Mouse (Mus musculus) E14TG2a.4 (cell line): Measurements from ENCODE around the gene Susd5.

Source experiments
- H3K27me3 ChIP-seq: 2 replicates; pipeline ENCODE4 v1.6.1; 2014; ENCODE audit warnings: low read length, control low read depth; ENCODE audit not compliant: insufficient read depth
- H3K36me3 ChIP-seq: 2 replicates; pipeline ENCODE4 v1.6.1; 2014; ENCODE audit warnings: low read length, control low read depth; ENCODE audit not compliant: insufficient read depth
- H3K4me1 ChIP-seq: replicated peaks from 2 replicates; pipeline ENCODE4 v1.6.1; 2014; ENCODE audit warnings: low read depth, low read length, control low read depth
- H3K4me3 ChIP-seq: replicated peaks from 2 replicates; pipeline ENCODE4 v1.5.1; 2014; ENCODE audit warnings: mild to moderate bottlenecking, low read length
- H3K9me3 ChIP-seq: 2 replicates; pipeline ENCODE4 v1.6.1; 2014; ENCODE audit warnings: low read length, control low read depth
- CTCF ChIP-seq: conservative IDR thresholded peaks from 2 replicates; pipeline ENCODE4 v1.5.1; 2014; ENCODE audit warnings: low read length
- NANOG ChIP-seq: IDR thresholded peaks from 2 replicates; pipeline ENCODE4 v1.6.1; 2014; ENCODE audit warnings: borderline replicate concordance, low read length, mixed read lengths
- POU5F1 ChIP-seq: IDR thresholded peaks from 2 replicates; pipeline ENCODE4 v1.6.1; 2014; ENCODE audit warnings: low read length, borderline replicate concordance

The Susd5 gene

DNA sequence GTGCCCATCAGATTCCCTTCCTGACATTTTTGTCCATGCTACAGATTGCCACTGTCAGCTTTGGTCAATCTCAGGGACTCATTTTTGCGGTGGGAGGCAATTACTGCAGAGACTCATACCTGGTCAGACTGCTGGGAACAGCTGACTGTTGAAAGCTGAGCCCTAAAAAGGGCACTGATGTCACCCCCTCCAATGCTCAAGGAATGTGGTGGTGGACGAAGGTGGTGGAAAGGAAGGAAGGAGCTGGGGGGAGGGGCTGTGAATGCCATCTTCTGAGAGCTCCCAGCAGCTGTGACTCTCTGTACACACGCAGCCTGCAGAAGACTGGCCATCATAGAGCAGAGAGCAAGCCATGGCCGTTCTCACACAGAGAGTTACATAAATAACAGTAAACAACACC lies 34.8 kb upstream of the Susd5 start:
- Histone ChIP-seq H3K36me3 (no peaks in the 10 kb centered on the region), H3K27me3 (peaks cover 12% of the 10 kb centered on the region), H3K4me1 (peaks cover 27% of the 10 kb centered on the region), H3K4me3 (no peak overlapping the region), H3K9me3 (peaks cover 4% of the 10 kb centered on the region; the same call in 1 of the 2 replicates)
- TF ChIP-seq CTCF (no peak), POU5F1 (no peak), NANOG (no peak)

- Histone ChIP-seq H3K4me3 (no peak overlapping the region), H3K4me1 (peaks cover 46% of the 10 kb centered on the region), H3K9me3 (no peaks in the 10 kb centered on the region; the same call in 1 of the 2 replicates), H3K27me3 (peaks cover 12% of the 10 kb centered on the region), H3K36me3 (no peaks in the 10 kb centered on the region)
- TF ChIP-seq CTCF: no peak
These were observed 31.8 kb upstream of the Susd5 start for GRCm38 (mm10) chr9:114025182-114025581.

DNA sequence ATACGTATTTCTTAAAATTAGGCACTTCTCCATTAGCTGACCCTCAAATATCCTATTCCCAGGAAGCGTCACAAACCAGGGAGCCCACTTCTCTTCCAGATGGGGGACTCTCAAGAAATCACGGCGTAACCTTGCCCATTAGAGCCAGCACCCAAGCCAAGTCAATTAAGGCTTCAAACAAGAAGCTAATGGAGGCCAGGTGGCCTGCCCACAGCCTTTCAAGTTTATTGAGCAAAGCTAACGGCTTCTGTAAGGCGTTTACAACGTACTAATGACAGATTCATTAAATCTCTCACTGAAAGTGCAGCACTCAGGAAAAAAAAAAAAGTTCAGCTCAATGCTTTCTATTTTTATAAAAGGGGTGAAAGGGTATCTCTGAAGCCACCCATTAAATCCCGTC lies 31.1 kb upstream of the Susd5 start:
- H3K36me3 ChIP-seq: no peaks in the 10 kb centered on the region

GRCm38 (mm10) chr9:114026261-114026934 lies 30.5 kb upstream of the Susd5 start:
- no peaks in the 10 kb centered on the region for H3K36me3 ChIP-seq
- H3K27me3 ChIP-seq: peaks cover 12% of the 10 kb centered on the region
- no peak for TF ChIP-seq NANOG
- TF ChIP-seq CTCF: no peak
- TF ChIP-seq POU5F1: no peak
- peak overlapping the region; percentile 91 for H3K4me3 ChIP-seq
- H3K4me1 ChIP-seq: peaks cover 49% of the 10 kb centered on the region
- H3K9me3 ChIP-seq: peaks cover 11% of the 10 kb centered on the region

More for the DNA sequence above, 31.1 kb upstream of the Susd5 start:
- H3K4me1 ChIP-seq: peaks cover 49% of the 10 kb centered on the region
- H3K9me3 ChIP-seq: peaks cover 6% of the 10 kb centered on the region
- TF ChIP-seq CTCF: no peak
- no peak for TF ChIP-seq POU5F1
- no peak for TF ChIP-seq NANOG
- peak overlapping the region; percentile 91 for H3K4me3 ChIP-seq
- peaks cover 12% of the 10 kb centered on the region for H3K27me3 ChIP-seq

DNA sequence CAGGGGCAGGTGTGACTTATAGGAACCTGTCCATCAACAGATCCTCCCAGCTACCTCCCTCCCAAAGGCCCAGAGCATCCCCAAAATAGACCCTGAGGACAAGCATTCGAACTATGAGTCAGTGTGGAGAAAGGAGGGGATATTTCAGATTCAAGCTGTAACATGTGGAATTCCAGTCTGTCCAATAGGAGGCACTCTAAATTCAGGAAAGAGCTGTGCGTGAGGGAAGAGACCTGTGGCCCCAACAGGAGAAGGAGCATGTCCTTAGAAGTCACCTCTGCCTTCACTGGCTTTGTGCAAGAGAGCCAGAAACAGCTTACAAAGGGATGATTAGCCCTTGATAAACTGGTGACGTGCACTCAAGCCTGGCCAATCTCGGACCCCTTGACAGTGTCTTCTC lies 16.0 kb upstream of the Susd5 start:
- H3K27me3 ChIP-seq: no peaks in the 10 kb centered on the region
- peaks cover 7% of the 10 kb centered on the region; the same call in 1 of the 2 replicates for H3K36me3 ChIP-seq
- no peaks in the 10 kb centered on the region for H3K9me3 ChIP-seq
- H3K4me3 ChIP-seq: no peak overlapping the region
- H3K4me1 ChIP-seq: peaks cover 53% of the 10 kb centered on the region
- TF ChIP-seq NANOG (no peak), CTCF (0 out of 2 replicates have a peak, but pooled peaks have one; percentile 13)

GRCm38 (mm10) chr9:114042490-114042889 lies 14.4 kb upstream of the Susd5 start:
- peaks cover 7% of the 10 kb centered on the region; the same call in 1 of the 2 replicates for H3K36me3 ChIP-seq
- no peaks in the 10 kb centered on the region for H3K27me3 ChIP-seq
- no peak for TF ChIP-seq POU5F1
- TF ChIP-seq CTCF: no peak
- no peak for TF ChIP-seq NANOG
- peaks cover 68% of the 10 kb centered on the region for H3K4me1 ChIP-seq
- 0 out of 2 replicates have a peak overlapping the region, but pooled peaks have one; percentile 10 for H3K4me3 ChIP-seq
- no peaks in the 10 kb centered on the region for H3K9me3 ChIP-seq

- no peak for TF ChIP-seq POU5F1
- TF ChIP-seq CTCF: peak; percentile 99
- TF ChIP-seq NANOG: no peak
- H3K36me3 ChIP-seq: peaks cover 7% of the 10 kb centered on the region; the same call in 1 of the 2 replicates
- H3K27me3 ChIP-seq: no peaks in the 10 kb centered on the region
- peaks cover 68% of the 10 kb centered on the region for H3K4me1 ChIP-seq
- H3K9me3 ChIP-seq: peaks cover 6% of the 10 kb centered on the region; the same call in 1 of the 2 replicates
- 0 out of 2 replicates have a peak overlapping the region, but pooled peaks have one; percentile 83 for H3K4me3 ChIP-seq
These were observed 12.5 kb upstream of the Susd5 start for GRCm38 (mm10) chr9:114044446-114044845.

DNA sequence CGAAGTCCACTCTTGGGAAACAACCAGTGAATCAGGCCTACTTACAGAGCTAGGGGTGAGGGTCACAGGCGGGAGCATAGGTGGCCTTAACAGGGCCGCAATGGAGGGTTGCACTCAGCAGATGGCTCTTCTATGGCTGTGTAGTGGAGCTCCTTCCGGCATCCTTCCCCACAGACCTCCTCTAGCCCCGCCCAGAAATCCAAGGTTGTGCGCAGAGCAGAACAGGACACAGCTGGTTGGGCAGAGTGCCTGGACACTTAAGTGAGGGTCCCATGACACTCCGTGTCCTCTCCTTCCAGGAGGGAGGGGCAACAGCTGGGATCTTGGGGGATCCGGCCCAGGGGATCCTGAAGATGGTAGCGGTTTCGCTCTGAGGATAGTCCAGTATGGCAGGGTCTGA lies 10.9 kb upstream of the Susd5 start, which contains the start of gene Fbxl2:
Fbxl2 (minus strand) TSS at position 164 of the 400 bp plus-strand sequence.
- Histone ChIP-seq H3K27me3 (no peaks in the 10 kb centered on the region), H3K4me1 (peaks cover 70% of the 10 kb centered on the region), H3K9me3 (peaks cover 6% of the 10 kb centered on the region; the same call in 1 of the 2 replicates), H3K36me3 (peaks cover 7% of the 10 kb centered on the region; the same call in 1 of the 2 replicates), H3K4me3 (peak within 1 kb of the TSS; percentile 83)
- TF ChIP-seq NANOG: peak; percentile 6; the same call in 1 of the 2 replicates
- TF ChIP-seq CTCF: no peak
- no peak for TF ChIP-seq POU5F1
